Mouse (Mus musculus) right cerebral cortex, postnatal 36 days (tissue): ENCODE measurements around the gene Tox3.

Experiments used
- DNase-seq, 2 experiments: peaks; one replicate each; pipeline ENCODE4 v3.0.0; 2022; ENCODE audit warnings: low spot score in 2 of 2, mixed read lengths in 1 of 2

Tox3 gene

GRCm38 (mm10) chr8:90244458-90245145 lies 103.5 kb downstream of the Tox3 start:
- no peak for DNase-seq

GRCm38 (mm10) chr8:90243957-90244356 lies 104.2 kb downstream of the Tox3 start:
- no peak for DNase-seq

- no peak for DNase-seq
These were observed 105.8 kb downstream of the Tox3 start for GRCm38 (mm10) chr8:90242351-90242750.

GRCm38 (mm10) chr8:90241461-90241860 lies 106.7 kb downstream of the Tox3 start:
- no peak for DNase-seq

GRCm38 (mm10) chr8:90232501-90232900 lies 115.6 kb downstream of the Tox3 start:
- DNase-seq: no peak

- DNase-seq: no peak
These were observed 124.0 kb downstream of the Tox3 start for GRCm38 (mm10) chr8:90224172-90224571.

- DNase-seq: no peak
These were observed 138.8 kb downstream of the Tox3 start for GRCm38 (mm10) chr8:90209105-90210037.
